Mouse (Mus musculus): Measurements from ENCODE around the gene Kcna7. TPM values are rescaled to one million over a fixed set of nuclear protein-coding genes. Genes with fewer than 3 reads are reported as not detected.

Gene Kcna7
- polyA plus RNA-seq, 1 experiment from 2014 or later, result not detected

DNA sequence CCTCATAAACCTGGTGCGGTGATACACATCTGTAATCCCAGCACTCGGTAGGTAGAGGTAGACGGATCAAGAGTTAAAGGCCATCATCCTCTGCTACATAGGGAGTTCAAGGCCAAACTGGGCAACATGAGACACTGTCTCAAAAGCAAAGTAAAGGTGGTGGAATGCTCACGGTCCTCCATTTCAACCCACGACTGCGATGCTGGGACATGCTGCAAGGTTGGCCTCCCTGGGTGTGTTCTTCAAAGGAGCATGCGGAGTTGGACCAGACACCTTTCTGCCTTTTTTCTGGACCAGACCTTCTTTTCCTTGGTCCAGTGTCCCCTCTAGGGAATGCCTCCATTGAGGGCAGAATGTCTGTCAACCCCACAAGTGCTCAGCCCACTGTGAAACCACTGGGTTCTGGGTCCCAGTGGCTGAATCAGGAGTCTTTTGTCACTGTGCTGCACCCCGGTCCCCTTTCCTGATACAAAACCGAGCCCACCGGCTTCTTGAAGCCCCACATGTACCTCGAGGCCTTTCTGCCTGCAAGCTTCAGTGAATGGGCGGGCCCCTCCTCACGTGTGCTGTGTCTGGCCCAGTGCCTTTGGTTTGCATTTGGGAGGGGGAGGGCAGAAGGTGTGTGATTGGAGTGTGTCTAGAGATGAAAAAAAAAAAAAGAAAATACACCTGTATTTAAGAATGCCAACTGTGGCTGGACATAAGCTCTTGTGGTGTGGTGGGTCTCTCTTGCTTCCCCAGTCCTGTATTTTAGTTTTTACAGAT is 50.7 kb downstream of the Kcna7 start:
- ATAC-seq (no peak), DNase-seq (no peak)
- peaks cover 28% of the 10 kb centered on the region for H3K36me3 ChIP-seq (replicated peaks; ENCODE audit: insufficient read depth, low read length)
- H3K4me3 ChIP-seq (ENCODE audit: low read depth, low read length), result no peak overlapping the region
- H3K4me2 ChIP-seq (ENCODE audit: low read depth, low read length), result peak overlapping the region; percentile 79; the same call in 1 of the 2 replicates
- peaks cover 28% of the 10 kb centered on the region for H3K4me1 ChIP-seq (ENCODE audit: insufficient read depth)
- H3K9ac ChIP-seq (replicated peaks), result peak overlapping the region; percentile 28; the same call in 1 of the 2 replicates
- no peaks in the 10 kb centered on the region for H3K27me3 ChIP-seq (ENCODE audit: insufficient read depth, low read length)
- H3K27ac ChIP-seq (ENCODE audit: low read depth), result peak overlapping the region; percentile 98
- WGBS (ENCODE audit: insufficient replicate concordance), result 79% methylated on average over 13 of the region's 13 CpGs
- TF ChIP-seq CTCF (IDR thresholded peaks at IDR 0.05; ENCODE audit: low read depth) (no peak), EP300 (IDR thresholded peaks at IDR 0.05; ENCODE audit: low read depth) (no peak)
- H3K9me3 ChIP-seq (ENCODE audit: low read length), result no peaks in the 10 kb centered on the region

DNA sequence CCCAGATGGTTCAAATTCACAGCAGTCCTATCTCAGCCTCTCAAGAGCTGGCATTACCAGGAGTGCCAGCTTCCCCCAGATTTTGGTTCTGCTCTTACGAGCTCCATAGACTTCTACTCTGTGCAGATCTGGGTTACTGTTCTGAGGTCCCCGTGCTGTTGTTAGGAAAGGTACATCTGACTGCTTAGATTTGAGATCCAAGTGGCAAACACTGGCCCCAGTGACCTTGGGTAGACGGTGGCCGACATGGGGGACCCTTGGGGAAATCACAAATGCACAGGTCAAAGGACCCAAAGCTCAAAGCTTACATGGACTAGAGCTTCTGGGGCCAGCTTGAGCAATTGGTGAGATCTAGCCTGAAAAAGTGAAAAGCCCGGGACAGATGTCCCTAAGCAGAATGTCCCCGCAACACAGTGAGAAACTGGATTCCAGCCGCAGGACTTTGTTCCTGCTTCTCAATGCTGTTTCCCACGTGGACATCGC is 51.3 kb downstream of the Kcna7 start:
- Histone ChIP-seq H3K9ac (replicated peaks) (peak overlapping the region; percentile 28), H3K27ac (ENCODE audit: low read depth) (peak overlapping the region; percentile 98), H3K9me3 (ENCODE audit: low read length) (no peaks in the 10 kb centered on the region), H3K4me2 (ENCODE audit: low read depth, low read length) (peak overlapping the region; percentile 79), H3K36me3 (replicated peaks; ENCODE audit: insufficient read depth, low read length) (peaks cover 30% of the 10 kb centered on the region), H3K4me1 (ENCODE audit: insufficient read depth) (peaks cover 33% of the 10 kb centered on the region), H3K4me3 (ENCODE audit: low read depth, low read length) (peak overlapping the region; percentile 68; the same call in 1 of the 2 replicates), H3K27me3 (ENCODE audit: insufficient read depth, low read length) (no peaks in the 10 kb centered on the region)
- ATAC-seq (no peak; the same call in none of the 2 replicates), DNase-seq (no peak)
- TF ChIP-seq CTCF (IDR thresholded peaks at IDR 0.05; ENCODE audit: low read depth) (no peak), EP300 (IDR thresholded peaks at IDR 0.05; ENCODE audit: low read depth) (no peak)
- 48% methylated on average over 9 of the region's 9 CpGs for WGBS (ENCODE audit: insufficient replicate concordance)

DNA sequence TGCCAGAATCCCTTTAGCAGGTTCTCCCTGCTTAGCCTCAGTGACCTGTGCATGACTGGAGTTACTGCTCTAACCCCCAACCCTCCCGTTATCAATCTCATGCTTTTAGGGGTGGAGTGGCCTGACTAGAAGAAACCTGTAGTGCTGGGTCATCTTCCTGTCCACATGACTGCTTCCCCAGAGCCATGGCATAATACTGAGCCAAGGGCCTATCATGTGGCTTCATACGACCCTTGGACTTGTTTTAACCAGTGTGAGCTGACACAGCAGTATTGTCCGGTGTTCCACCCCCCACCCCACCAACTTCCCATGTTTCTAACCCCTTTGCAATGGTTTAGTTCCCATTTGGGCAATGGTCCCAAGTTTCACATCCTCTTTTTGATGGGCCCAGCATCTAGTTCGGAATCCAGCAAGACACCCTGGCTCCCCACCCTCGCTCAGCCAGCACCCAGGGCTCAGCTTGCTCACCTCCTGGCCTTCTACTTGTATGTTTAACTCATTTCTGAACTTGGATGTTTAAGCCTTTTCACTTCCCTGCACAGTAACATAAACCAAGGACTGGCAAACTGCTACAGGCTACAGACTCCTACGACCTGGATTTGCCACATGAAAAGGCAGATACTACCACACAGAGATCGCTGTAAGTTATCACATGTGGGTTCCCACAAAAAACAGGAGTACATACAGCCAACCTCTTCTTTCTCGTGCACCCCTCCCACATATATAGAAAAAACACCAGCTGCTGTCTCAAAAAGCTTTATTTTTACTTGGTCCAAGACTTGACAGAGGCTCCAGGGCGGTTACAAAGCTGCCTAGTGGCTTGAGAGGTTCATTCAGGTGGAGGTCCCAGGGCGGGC is 52.0 kb downstream of the Kcna7 start:
- peak overlapping the region; percentile 79 for H3K4me2 ChIP-seq (ENCODE audit: low read depth, low read length)
- H3K27me3 ChIP-seq (ENCODE audit: insufficient read depth, low read length), result no peaks in the 10 kb centered on the region
- no peak for TF ChIP-seq CTCF (IDR thresholded peaks at IDR 0.05; ENCODE audit: low read depth)
- peak; percentile 72 for TF ChIP-seq EP300 (IDR thresholded peaks at IDR 0.05; ENCODE audit: low read depth)
- 29% methylated on average over 9 of the region's 10 CpGs for WGBS (ENCODE audit: insufficient replicate concordance)
- H3K4me1 ChIP-seq (ENCODE audit: insufficient read depth), result peaks cover 34% of the 10 kb centered on the region
- peak overlapping the region; percentile 77 for H3K9ac ChIP-seq (replicated peaks)
- H3K27ac ChIP-seq (ENCODE audit: low read depth), result peak overlapping the region; percentile 98
- peak; percentile 35 for ATAC-seq
- peak; percentile 65 for DNase-seq
- peak overlapping the region; percentile 68 for H3K4me3 ChIP-seq (ENCODE audit: low read depth, low read length)
- no peaks in the 10 kb centered on the region for H3K9me3 ChIP-seq (ENCODE audit: low read length)
- H3K36me3 ChIP-seq (replicated peaks; ENCODE audit: insufficient read depth, low read length), result peaks cover 31% of the 10 kb centered on the region

DNA sequence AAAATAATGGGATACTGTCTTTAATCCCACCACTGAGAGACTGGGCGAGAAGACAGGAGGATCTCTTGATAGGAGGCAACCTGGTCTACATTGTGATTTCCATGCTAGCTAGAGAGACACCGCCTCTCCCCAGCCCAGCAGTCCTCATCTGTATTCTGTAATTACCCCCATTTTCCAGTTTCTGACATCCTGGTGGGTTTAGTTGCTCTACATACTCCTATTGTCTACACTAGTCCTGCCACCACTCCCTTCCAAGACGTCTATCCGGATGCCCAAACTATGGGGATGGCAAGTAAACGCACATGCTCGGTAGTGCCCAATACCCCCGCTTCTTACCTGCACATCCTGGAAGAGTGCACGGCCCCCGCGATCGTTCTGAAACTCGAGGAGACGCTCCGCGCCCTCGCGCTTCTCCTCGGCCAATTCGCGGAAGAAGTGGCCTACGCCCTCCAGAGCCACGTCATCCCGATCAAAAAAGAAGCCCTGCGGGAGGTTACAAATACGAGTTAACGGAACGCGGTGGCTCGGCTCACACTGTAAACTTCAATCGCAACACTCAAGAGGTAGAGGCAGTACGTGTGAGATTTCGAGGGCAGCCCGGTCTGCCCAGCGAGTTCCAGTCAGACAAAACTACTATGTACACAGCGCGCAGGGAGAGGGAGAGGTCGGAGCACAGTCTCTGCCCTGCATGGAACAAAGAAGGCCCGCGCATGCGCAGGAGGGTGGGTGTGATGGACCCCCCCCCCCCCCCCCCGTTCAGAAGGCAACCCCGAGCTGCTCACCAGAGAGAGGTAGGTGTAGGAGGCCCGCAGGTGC is 53.5 kb downstream of the Kcna7 start:
- peaks cover 40% of the 10 kb centered on the region for H3K36me3 ChIP-seq (replicated peaks; ENCODE audit: insufficient read depth, low read length)

More for the DNA sequence above, 53.5 kb downstream of the Kcna7 start:
- Histone ChIP-seq H3K4me2 (ENCODE audit: low read depth, low read length) (peak overlapping the region; percentile 79), H3K9ac (replicated peaks) (peak overlapping the region; percentile 77), H3K27ac (ENCODE audit: low read depth) (peak overlapping the region; percentile 98), H3K27me3 (ENCODE audit: insufficient read depth, low read length) (no peaks in the 10 kb centered on the region), H3K4me3 (ENCODE audit: low read depth, low read length) (peak overlapping the region; percentile 68), H3K4me1 (ENCODE audit: insufficient read depth) (peaks cover 34% of the 10 kb centered on the region), H3K9me3 (ENCODE audit: low read length) (no peaks in the 10 kb centered on the region)
- whole genome bisulfite sequencing (ENCODE audit: insufficient replicate concordance), result under 1% methylated on average over 41 of the region's 43 CpGs
- ATAC-seq (peak; percentile 51), DNase-seq (peak; percentile 90)
- TF ChIP-seq EP300 (IDR thresholded peaks at IDR 0.05; ENCODE audit: low read depth) (no peak; the same call in 1 of the 2 replicates), CTCF (IDR thresholded peaks at IDR 0.05; ENCODE audit: low read depth) (no peak)

Small RNAs within 50 kb of the gene (microRNA-seq; reads per million reads assigned to microRNA genes)
- not detected for gene Gm22133

Other genes with a start within 250 kb of the Kcna7 start
- gene Slc17a7, start 241.7 kb upstream of the Kcna7 start, polyA plus RNA-seq (2015; fragmentation: Nextera tagmentation; extraction: Ambion mirVana), result not detected in 2 replicates
- not detected in 2 replicates for gene Gfy, start 226.1 kb upstream of the Kcna7 start, polyA plus RNA-seq (2015; fragmentation: Nextera tagmentation; extraction: Ambion mirVana)
- not detected in 2 replicates for gene Pth2, start 224.7 kb upstream of the Kcna7 start, polyA plus RNA-seq (2015; fragmentation: Nextera tagmentation; extraction: Ambion mirVana)
- 0.06 TPM in 1 of 2 replicates, not detected in the other for gene Ccdc155, start 200.8 kb upstream of the Kcna7 start, polyA plus RNA-seq (2015; fragmentation: Nextera tagmentation; extraction: Ambion mirVana)
- gene Dkkl1, start 193.5 kb upstream of the Kcna7 start, polyA plus RNA-seq (2015; fragmentation: Nextera tagmentation; extraction: Ambion mirVana), result 0.95 and 1.5 TPM in 2 replicates
- gene Tead2, start 189.9 kb upstream of the Kcna7 start, polyA plus RNA-seq (2015; fragmentation: Nextera tagmentation; extraction: Ambion mirVana), result 15.5 and 20.2 TPM in 2 replicates
- gene Cd37, start 166.5 kb upstream of the Kcna7 start, polyA plus RNA-seq (2015; fragmentation: Nextera tagmentation; extraction: Ambion mirVana), result 29.8 and 31.8 TPM in 2 replicates
- gene Slc6a16, start 164.6 kb upstream of the Kcna7 start, polyA plus RNA-seq (2015; fragmentation: Nextera tagmentation; extraction: Ambion mirVana), result 0.46 and 0.49 TPM in 2 replicates
- gene Slc6a21, start 128.1 kb upstream of the Kcna7 start, polyA plus RNA-seq (2015; fragmentation: Nextera tagmentation; extraction: Ambion mirVana), result 0.32 and 0.43 TPM in 2 replicates
- 6.9 and 7.0 TPM in 2 replicates for gene Trpm4, start 71.9 kb upstream of the Kcna7 start, polyA plus RNA-seq (2015; fragmentation: Nextera tagmentation; extraction: Ambion mirVana)
- 0.05 and 0.31 TPM in 2 replicates for gene Hrc, start 70.4 kb upstream of the Kcna7 start, polyA plus RNA-seq (2015; fragmentation: Nextera tagmentation; extraction: Ambion mirVana)
- gene Ppfia3, start 38.6 kb upstream of the Kcna7 start, polyA plus RNA-seq (2015; fragmentation: Nextera tagmentation; extraction: Ambion mirVana), result not detected in 2 replicates
- not detected in 2 replicates for gene Lin7b, start 35.1 kb upstream of the Kcna7 start, polyA plus RNA-seq (2015; fragmentation: Nextera tagmentation; extraction: Ambion mirVana)
- gene Snrnp70, start 9.9 kb upstream of the Kcna7 start, polyA plus RNA-seq (2015; fragmentation: Nextera tagmentation; extraction: Ambion mirVana), result 53.7 and 57.2 TPM in 2 replicates
- gene Ntf5, start 8.0 kb downstream of the Kcna7 start, polyA plus RNA-seq (2015; fragmentation: Nextera tagmentation; extraction: Ambion mirVana), result 0.05 and 0.15 TPM in 2 replicates
- not detected in 2 replicates for gene Lhb, start 15.2 kb downstream of the Kcna7 start, polyA plus RNA-seq (2015; fragmentation: Nextera tagmentation; extraction: Ambion mirVana)
- gene Gys1, start 29.2 kb downstream of the Kcna7 start, polyA plus RNA-seq (2015; fragmentation: Nextera tagmentation; extraction: Ambion mirVana), result 3.3 TPM in 2 replicates
- gene Ruvbl2, start 32.4 kb downstream of the Kcna7 start, polyA plus RNA-seq (2015; fragmentation: Nextera tagmentation; extraction: Ambion mirVana), result 30.1 and 36.5 TPM in 2 replicates
- 5,147 and 5,518 TPM in 2 replicates for gene Ftl1, start 54.2 kb downstream of the Kcna7 start, polyA plus RNA-seq (2015; fragmentation: Nextera tagmentation; extraction: Ambion mirVana)
- gene Bax, start 61.2 kb downstream of the Kcna7 start, polyA plus RNA-seq (2015; fragmentation: Nextera tagmentation; extraction: Ambion mirVana), result 59.6 and 60.8 TPM in 2 replicates
- 0.22 and 0.30 TPM in 2 replicates for gene Tulp2, start 76.2 kb downstream of the Kcna7 start, polyA plus RNA-seq (2015; fragmentation: Nextera tagmentation; extraction: Ambion mirVana)
- 0.15 and 0.33 TPM in 2 replicates for gene Gm45808, start 81.2 kb downstream of the Kcna7 start, polyA plus RNA-seq (2015; fragmentation: Nextera tagmentation; extraction: Ambion mirVana)
- 8.4 and 9.5 TPM in 2 replicates for gene Dhdh, start 83.2 kb downstream of the Kcna7 start, polyA plus RNA-seq (2015; fragmentation: Nextera tagmentation; extraction: Ambion mirVana)
- 91.5 and 103 TPM in 2 replicates for gene Nucb1, start 104.8 kb downstream of the Kcna7 start, polyA plus RNA-seq (2015; fragmentation: Nextera tagmentation; extraction: Ambion mirVana)
- gene Ppp1r15a, start 120.6 kb downstream of the Kcna7 start, polyA plus RNA-seq (2015; fragmentation: Nextera tagmentation; extraction: Ambion mirVana), result 104 and 113 TPM in 2 replicates
- 0.51 and 0.91 TPM in 2 replicates for gene Plekha4, start 120.7 kb downstream of the Kcna7 start, polyA plus RNA-seq (2015; fragmentation: Nextera tagmentation; extraction: Ambion mirVana)
- gene Hsd17b14, start 149.2 kb downstream of the Kcna7 start, polyA plus RNA-seq (2015; fragmentation: Nextera tagmentation; extraction: Ambion mirVana), result 0.24 and 0.62 TPM in 2 replicates
- 32.3 and 38.9 TPM in 2 replicates for gene Bcat2, start 164.5 kb downstream of the Kcna7 start, polyA plus RNA-seq (2015; fragmentation: Nextera tagmentation; extraction: Ambion mirVana)
- gene Fgf21, start 209.8 kb downstream of the Kcna7 start, polyA plus RNA-seq (2015; fragmentation: Nextera tagmentation; extraction: Ambion mirVana), result 7.6 and 7.8 TPM in 2 replicates
- 0.56 TPM in 1 of 2 replicates, not detected in the other for gene Fut1, start 211.6 kb downstream of the Kcna7 start, polyA plus RNA-seq (2015; fragmentation: Nextera tagmentation; extraction: Ambion mirVana)
- gene Izumo1, start 216.2 kb downstream of the Kcna7 start, polyA plus RNA-seq (2015; fragmentation: Nextera tagmentation; extraction: Ambion mirVana), result 0.09 TPM in 1 of 2 replicates, not detected in the other
- gene Rasip1, start 221.8 kb downstream of the Kcna7 start, polyA plus RNA-seq (2015; fragmentation: Nextera tagmentation; extraction: Ambion mirVana), result 3.4 and 3.6 TPM in 2 replicates
- 0.31 and 0.54 TPM in 2 replicates for gene Mamstr, start 234.3 kb downstream of the Kcna7 start, polyA plus RNA-seq (2015; fragmentation: Nextera tagmentation; extraction: Ambion mirVana)